Mouse (Mus musculus) monocyte, adult 2 months (primary cell): ENCODE measurements around the gene Polrmt.

ENCODE experiments used
- DNase-seq, 2 experiments: peaks; one replicate each; pipeline ENCODE4 v3.0.0; 2022; ENCODE audit warnings: low spot score in 2 of 2, low read depth in 1 of 2

Gene Polrmt

GRCm38 (mm10) chr10:79743650-79744365, 2.6 kb downstream of the Polrmt start:
- DNase-seq = no peak

- no peak for DNase-seq
Observed at GRCm38 (mm10) chr10:79743161-79743560, 3.2 kb downstream of the Polrmt start.

- no peak for DNase-seq
Observed at GRCm38 (mm10) chr10:79740863-79741262, 5.5 kb downstream of the Polrmt start.

GRCm38 (mm10) chr10:79739234-79739633, 7.1 kb downstream of the Polrmt start:
- no peak for DNase-seq

GRCm38 (mm10) chr10:79738259-79738658, 8.1 kb downstream of the Polrmt start:
- DNase-seq = no peak

GRCm38 (mm10) chr10:79736706-79737105, 9.7 kb downstream of the Polrmt start:
- DNase-seq = no peak

GRCm38 (mm10) chr10:79735361-79735760, 11.0 kb downstream of the Polrmt start:
- no peak for DNase-seq

- no peak for DNase-seq
Observed at GRCm38 (mm10) chr10:79733847-79734246, 12.5 kb downstream of the Polrmt start.

GRCm38 (mm10) chr10:79732500-79732899, 13.9 kb downstream of the Polrmt start:
- no peak for DNase-seq

- DNase-seq = no peak
Observed at GRCm38 (mm10) chr10:79729357-79729965, 16.9 kb downstream of the Polrmt start.

GRCm38 (mm10) chr10:79728323-79729249, 17.8 kb downstream of the Polrmt start:
- DNase-seq = no peak

- DNase-seq = peak; percentile 26 to 54
Observed at GRCm38 (mm10) chr10:79726090-79726489, 20.3 kb downstream of the Polrmt start.

GRCm38 (mm10) chr10:79723692-79724091, 22.7 kb downstream of the Polrmt start:
- DNase-seq = no peak

- DNase-seq = no peak
Observed at GRCm38 (mm10) chr10:79723047-79723446, 23.3 kb downstream of the Polrmt start.

GRCm38 (mm10) chr10:79721089-79721488, 25.3 kb downstream of the Polrmt start:
- DNase-seq = no peak

GRCm38 (mm10) chr10:79717640-79718357, 28.6 kb downstream of the Polrmt start:
- DNase-seq = no peak

GRCm38 (mm10) chr10:79716988-79717355, 29.4 kb downstream of the Polrmt start:
- no peak for DNase-seq

GRCm38 (mm10) chr10:79716254-79716987, 30.0 kb downstream of the Polrmt start, which contains the start of gene Hcn2:
Hcn2 (plus strand) TSS chr10:79716634.
- no peak for DNase-seq

GRCm38 (mm10) chr10:79714996-79715395, 31.4 kb downstream of the Polrmt start:
- DNase-seq = no peak

- DNase-seq = no peak
Observed at GRCm38 (mm10) chr10:79713163-79713562, 33.2 kb downstream of the Polrmt start.
